Mouse (Mus musculus) stomach, embryonic 14.5 days (tissue): ENCODE results near the gene Cdk6. TPM values are rescaled to one million over a fixed set of nuclear protein-coding genes. Genes with fewer than 3 reads are reported as not detected.

Experiments
- ATAC-seq: fragments of 200-750 bp; cut with Nextera tagmentation; 2 replicates; pipeline ENCODE4 v1.8.0; 2017; ENCODE audit warnings: low read depth, moderate TSS enrichment; ENCODE audit not compliant: insufficient number of reproducible peaks, insufficient read depth, low FRiP score
- H3K27ac ChIP-seq: fragments of 300-500 bp; sonication (generic); 2 replicates; pipeline ENCODE4 v1.5.1; 2014; ENCODE audit warnings: mild to moderate bottlenecking, low read length, moderate library complexity, mixed read lengths
- H3K27me3 ChIP-seq: fragments of 300-500 bp; sonication (generic); 2 replicates; pipeline ENCODE4 v1.6.1; 2014; ENCODE audit warnings: low read length, control low read depth, mixed read lengths; ENCODE audit not compliant: control insufficient read depth, insufficient read depth
- H3K36me3 ChIP-seq: fragments of 300-500 bp; sonication (generic); 2 replicates; pipeline ENCODE4 v1.6.1; 2014; ENCODE audit warnings: mild to moderate bottlenecking, control low read depth, low read length, moderate library complexity, mixed read lengths; ENCODE audit not compliant: control insufficient read depth, insufficient read depth
- H3K4me1 ChIP-seq: fragments of 300-500 bp; sonication (generic); 2 replicates; pipeline ENCODE4 v1.6.1; 2014; ENCODE audit warnings: low read length, control low read depth, mixed read lengths; ENCODE audit not compliant: control insufficient read depth, insufficient read depth
- H3K4me2 ChIP-seq: fragments of 300-500 bp; sonication (generic); replicated peaks from 2 replicates; pipeline ENCODE4 v1.6.1; 2014; ENCODE audit warnings: low read depth, low read length, control low read depth
- H3K4me3 ChIP-seq: fragments of 300-500 bp; sonication (generic); 2 replicates; pipeline ENCODE4 v1.5.1; 2014; ENCODE audit warnings: low read depth, low read length, control low read depth
- H3K9ac ChIP-seq: fragments of 300-500 bp; sonication (generic); replicated peaks from 2 replicates; pipeline ENCODE4 v1.6.1; 2014; ENCODE audit warnings: low read depth, mild to moderate bottlenecking, control low read depth, low read length, moderate library complexity, mixed read lengths
- H3K9me3 ChIP-seq: fragments of 300-500 bp; sonication (generic); 2 replicates; pipeline ENCODE4 v1.6.1; 2016; ENCODE audit warnings: low read depth, low read length, control low read depth; ENCODE audit not compliant: control insufficient read depth
- WGBS: fragments of 180-500 bp; shearing (Covaris S2); extraction: QIAGEN DNeasy Blood & Tissue Kit; methylation state at CpG from one replicate; pipeline ENCODE4 v1.1.7; 2014; 5-methylcytosine and 5-hydroxymethylcytosine counted together
- polyA plus RNA-seq: library from polyadenylated mRNA; unstranded; fragments of >200 nt; fragmentation: Nextera tagmentation; extraction: Ambion mirVana; gene quantifications from 2 replicates; pipeline ENCODE4 v1.2.1, GENCODE M21; 2014

Gene Cdk6
- polyA plus RNA-seq, 1 experiment from 2014 or later, result 36.8 TPM

- 77% methylated on average over 2 of the region's 2 CpGs for whole genome bisulfite sequencing
- ATAC-seq, result no peak
- Histone ChIP-seq H3K36me3 (peaks cover 37% of the 10 kb centered on the region), H3K27me3 (no peaks in the 10 kb centered on the region), H3K9me3 (no peaks in the 10 kb centered on the region), H3K4me2 (no peak overlapping the region), H3K4me1 (no peaks in the 10 kb centered on the region), H3K9ac (no peak overlapping the region), H3K4me3 (no peak overlapping the region), H3K27ac (no peak overlapping the region)
These were observed 212.9 kb downstream of the Cdk6 start for GRCm38 (mm10) chr5:3554198-3554597.

- H3K36me3 ChIP-seq, result peaks cover 64% of the 10 kb centered on the region
- no peak within 1 kb of the TSS for H3K4me2 ChIP-seq
- H3K9me3 ChIP-seq, result no peaks in the 10 kb centered on the region
- H3K9ac ChIP-seq, result no peak within 1 kb of the TSS
- no peaks in the 10 kb centered on the region for H3K4me1 ChIP-seq
- no peak for ATAC-seq
- H3K27me3 ChIP-seq, result no peaks in the 10 kb centered on the region
- WGBS, result 94% methylated on average over 4 of the region's 4 CpGs
- H3K27ac ChIP-seq, result no peak within 1 kb of the TSS
- no peak within 1 kb of the TSS for H3K4me3 ChIP-seq
These were observed 230.0 kb downstream of the Cdk6 start, which contains the start of gene 1700109H08Rik for GRCm38 (mm10) chr5:3571266-3571665. Gene 1700109H08Rik, plus strand, starts transcription at chr5:3571566.

DNA sequence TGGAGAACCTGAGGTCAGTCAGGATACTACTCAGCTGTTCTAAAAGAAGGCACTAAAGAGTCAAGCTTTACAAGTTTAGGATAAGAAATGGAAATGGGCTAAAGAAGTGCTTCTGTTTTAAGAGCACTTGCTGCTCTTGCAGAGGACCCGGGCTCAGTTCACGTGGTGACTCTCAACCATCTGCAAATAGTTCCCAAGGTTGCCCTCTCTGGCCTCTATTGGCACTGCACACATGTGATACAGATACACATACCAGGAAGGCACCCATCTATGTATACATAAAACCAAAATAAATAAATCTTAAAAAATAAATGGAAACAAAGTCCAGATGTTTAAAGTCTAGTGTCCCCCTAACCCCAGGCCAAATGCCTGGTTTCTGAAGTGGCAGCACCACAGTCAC is 233.5 kb downstream of the Cdk6 start:
- H3K36me3 ChIP-seq, result peaks cover 75% of the 10 kb centered on the region
- no peak overlapping the region for H3K4me3 ChIP-seq
- H3K9ac ChIP-seq, result no peak overlapping the region
- H3K4me2 ChIP-seq, result no peak overlapping the region
- H3K4me1 ChIP-seq, result no peaks in the 10 kb centered on the region
- ATAC-seq, result no peak
- H3K27ac ChIP-seq, result no peak overlapping the region
- no peaks in the 10 kb centered on the region for H3K9me3 ChIP-seq
- H3K27me3 ChIP-seq, result no peaks in the 10 kb centered on the region
- WGBS, result 97% methylated on average over 2 of the region's 2 CpGs

- 89% methylated on average over 2 of the region's 2 CpGs for WGBS
- no peak overlapping the region for H3K9ac ChIP-seq
- H3K36me3 ChIP-seq, result peaks cover 68% of the 10 kb centered on the region
- H3K4me3 ChIP-seq, result no peak overlapping the region
- H3K27ac ChIP-seq, result no peak overlapping the region
- no peaks in the 10 kb centered on the region for H3K4me1 ChIP-seq
- H3K9me3 ChIP-seq, result no peaks in the 10 kb centered on the region
- ATAC-seq, result no peak
- H3K4me2 ChIP-seq, result no peak overlapping the region
- no peaks in the 10 kb centered on the region for H3K27me3 ChIP-seq
These were observed 236.7 kb downstream of the Cdk6 start for GRCm38 (mm10) chr5:3577939-3578338.

- H3K4me3 ChIP-seq, result no peak overlapping the region
- H3K4me1 ChIP-seq, result no peaks in the 10 kb centered on the region
- H3K4me2 ChIP-seq, result no peak overlapping the region
- H3K27ac ChIP-seq, result no peak overlapping the region
- H3K36me3 ChIP-seq, result peaks cover 67% of the 10 kb centered on the region
- no peaks in the 10 kb centered on the region for H3K27me3 ChIP-seq
- 95% methylated on average over 7 of the region's 7 CpGs for WGBS
- H3K9ac ChIP-seq, result no peak overlapping the region
- ATAC-seq, result no peak
- no peaks in the 10 kb centered on the region for H3K9me3 ChIP-seq
These were observed 237.8 kb downstream of the Cdk6 start for GRCm38 (mm10) chr5:3579066-3579465.

Other genes with a start within 250 kb of the Cdk6 start
- 39.0 and 44.4 TPM in 2 replicates for gene Fam133b, start 202.3 kb downstream of the Cdk6 start, polyA plus RNA-seq
- 4.7 and 5.4 TPM in 2 replicates for gene 1700109H08Rik, start 230.1 kb downstream of the Cdk6 start, polyA plus RNA-seq